ENCODE assay signal across 16 mouse cellular contexts in genomic region chr19:6408749-6409148, GRCm38 (mm10). TPM values are rescaled to one million over a fixed set of nuclear protein-coding genes. Genes with fewer than 3 reads are reported as not detected.
A peak's percentile ranks its signal among the peaks of the same experiment; 100 is the strongest.
DNase-seq lines count a peak whose midpoint lies in the region; ATAC-seq and TF ChIP-seq lines count a peak whose summit lies in the region.
"Had no signal": no experiment of that assay in that cellular context is flagged by ENCODE, and none has a peak within 500 bp of the region (broad histone marks: within the 10 kb centered on the region; RNA-seq: fewer than 3 reads in every experiment).

No protein-coding gene starts in this region.

- peak; percentile 33 to 44 for DNase-seq in heart, adult 9 months (ENCODE audit: low spot score in 2 of 2)
- DNase-seq in MEL (ENCODE audit: low read depth, low spot score) = peak; percentile 40
- DNase-seq in thymus, postnatal 36 days = no peak
- DNase-seq: forebrain, postnatal 0 days; kidney, adult 18-20 months; lung, postnatal 10 days; midbrain, embryonic 14.5 days; thymus, adult 18-20 months had no signal

- H3K79me2 ChIP-seq in MEL (ENCODE audit: control insufficient read depth, insufficient read depth, low read length, poor library complexity) = no peaks in the 10 kb centered on the region

- no peak for TF ChIP-seq CTCF in MEL (IDR thresholded peaks at IDR 0.05 in 2 of 3, conservative IDR thresholded peaks at IDR 0.05 in 1 of 3; ENCODE audit: control insufficient read depth in 1 of 3, insufficient read depth in 1 of 3, low read depth in 2 of 3, low read length in 3 of 3, poor library complexity in 1 of 3, severe bottlenecking in 1 of 3)

- H3K4me1 ChIP-seq in heart, embryonic 12.5 days (replicated peaks) = no peaks in the 10 kb centered on the region
- H3K4me1 ChIP-seq in liver, embryonic 16.5 days (ENCODE audit: control insufficient read depth, low read depth, low read length) = no peaks in the 10 kb centered on the region
- peaks cover 18% of the 10 kb centered on the region; the same call in 1 of the 2 replicates for H3K4me1 ChIP-seq in liver, embryonic 12.5 days
- peaks cover 0 to 4% of the 10 kb centered on the region in 2 experiments; a peak in 1 of 4 replicates for H3K4me1 ChIP-seq in MEL (ENCODE audit: control insufficient read depth in 1 of 2, insufficient read depth in 2 of 2, low read length in 2 of 2)
- H3K4me1 ChIP-seq: liver, embryonic 15.5 days; stomach, embryonic 15.5 days had no signal

- ATAC-seq in heart, embryonic 12.5 days (ENCODE audit: insufficient number of reproducible peaks, low FRiP score) = no peak
- 0 out of 2 replicates have a peak, but pooled peaks have one; percentile 9 for ATAC-seq in liver, embryonic 16.5 days (ENCODE audit: low read depth)
- no peak for ATAC-seq in liver, embryonic 12.5 days
- no peak for ATAC-seq in megakaryocyte, adult 5-6 weeks (ENCODE audit: poor library complexity, severe bottlenecking)
- ATAC-seq: forebrain, postnatal 0 days had no signal

- no peak for TF ChIP-seq EP300 in MEL (IDR thresholded peaks at IDR 0.05; ENCODE audit: low read depth in 1 of 2, low read length in 2 of 2)

- H3K9ac ChIP-seq in heart, embryonic 12.5 days = no peak overlapping the region
- H3K9ac ChIP-seq in liver, embryonic 16.5 days (ENCODE audit: low read depth, low read length) = no peak overlapping the region
- H3K9ac ChIP-seq in liver, embryonic 12.5 days = no peak overlapping the region
- no peak overlapping the region for H3K9ac ChIP-seq in MEL (ENCODE audit: control insufficient read depth, low read depth, low read length, poor library complexity, severe bottlenecking)
- H3K9ac ChIP-seq: forebrain, postnatal 0 days; liver, embryonic 15.5 days; stomach, embryonic 15.5 days had no signal

- H3K27me3 ChIP-seq in heart, embryonic 12.5 days (replicated peaks) = peaks cover 10% of the 10 kb centered on the region; the same call in 1 of the 2 replicates
- H3K27me3 ChIP-seq in liver, embryonic 16.5 days (ENCODE audit: control insufficient read depth, insufficient read depth, low read depth, low read length) = no peaks in the 10 kb centered on the region
- H3K27me3 ChIP-seq in liver, embryonic 12.5 days (replicated peaks) = no peaks in the 10 kb centered on the region
- H3K27me3 ChIP-seq in MEL (ENCODE audit: control insufficient read depth in 1 of 2, insufficient read depth in 2 of 2, low read length in 2 of 2) = no peaks in the 10 kb centered on the region
- H3K27me3 ChIP-seq: liver, embryonic 15.5 days had no signal

- no peak overlapping the region for H3K4me2 ChIP-seq in heart, embryonic 12.5 days
- no peak overlapping the region for H3K4me2 ChIP-seq in liver, embryonic 16.5 days (ENCODE audit: low read depth, low read length)
- no peak overlapping the region for H3K4me2 ChIP-seq in liver, embryonic 12.5 days
- H3K4me2 ChIP-seq: liver, embryonic 15.5 days; stomach, embryonic 15.5 days had no signal

- no peak for TF ChIP-seq POLR2A in MEL (IDR thresholded peaks at IDR 0.05; ENCODE audit: control insufficient read depth in 1 of 2, insufficient read depth in 1 of 2, low read depth in 1 of 2, low read length in 2 of 2, poor library complexity in 1 of 2)

- H3K9me3 ChIP-seq in heart, embryonic 12.5 days (replicated peaks) = no peaks in the 10 kb centered on the region
- no peaks in the 10 kb centered on the region for H3K9me3 ChIP-seq in liver, embryonic 16.5 days (replicated peaks; ENCODE audit: control insufficient read depth, low read length)
- no peaks in the 10 kb centered on the region for H3K9me3 ChIP-seq in liver, embryonic 12.5 days (replicated peaks)
- H3K9me3 ChIP-seq in MEL (replicated peaks; ENCODE audit: insufficient read depth, low read length) = no peaks in the 10 kb centered on the region
- H3K9me3 ChIP-seq: liver, embryonic 15.5 days; stomach, embryonic 15.5 days had no signal

- H3K36me3 ChIP-seq in heart, embryonic 12.5 days = no peaks in the 10 kb centered on the region
- H3K36me3 ChIP-seq in liver, embryonic 16.5 days (ENCODE audit: control insufficient read depth, insufficient read depth) = no peaks in the 10 kb centered on the region
- peaks cover 31% of the 10 kb centered on the region for H3K36me3 ChIP-seq in liver, embryonic 12.5 days
- H3K36me3 ChIP-seq in MEL (ENCODE audit: control insufficient read depth in 1 of 2, insufficient read depth in 2 of 2, low read length in 2 of 2) = peaks cover 4 to 7% of the 10 kb centered on the region in 2 experiments
- H3K36me3 ChIP-seq: stomach, embryonic 15.5 days had no signal

- H3K4me3 ChIP-seq in heart, embryonic 12.5 days = no peak overlapping the region
- H3K4me3 ChIP-seq in liver, embryonic 16.5 days (ENCODE audit: low read depth, low read length) = no peak overlapping the region
- no peak overlapping the region for H3K4me3 ChIP-seq in liver, embryonic 12.5 days
- no peak overlapping the region for H3K4me3 ChIP-seq in MEL (ENCODE audit: control insufficient read depth in 1 of 2, insufficient read depth in 1 of 2, low read depth in 2 of 2, low read length in 2 of 2)
- H3K4me3 ChIP-seq: liver, embryonic 15.5 days; myocyte; stomach, embryonic 15.5 days had no signal

- 74% methylated on average over 8 of the region's 8 CpGs for WGBS in heart, embryonic 12.5 days
- WGBS in liver, embryonic 16.5 days (ENCODE audit: insufficient replicate concordance) = 62% methylated on average over 8 of the region's 8 CpGs
- 56% methylated on average over 8 of the region's 8 CpGs for WGBS in liver, embryonic 12.5 days (ENCODE audit: insufficient replicate concordance)

- H3K27ac ChIP-seq in heart, embryonic 12.5 days (ENCODE audit: poor library complexity, severe bottlenecking) = no peak overlapping the region
- no peak overlapping the region for H3K27ac ChIP-seq in liver, embryonic 16.5 days (ENCODE audit: low read length)
- no peak overlapping the region for H3K27ac ChIP-seq in liver, embryonic 12.5 days
- no peak overlapping the region for H3K27ac ChIP-seq in MEL (ENCODE audit: control insufficient read depth, low read depth, low read length)
- H3K27ac ChIP-seq: liver, embryonic 15.5 days; stomach, embryonic 15.5 days had no signal

- TF ChIP-seq RAD21 in MEL (IDR thresholded peaks at IDR 0.05; ENCODE audit: low read depth, low read length) = no peak

TF ChIP-seq in MEL, 35 proteins besides CTCF, POLR2A, EP300 and RAD21:
- TF ChIP-seq SMC3 (IDR thresholded peaks at IDR 0.05; ENCODE audit: low read depth, low read length) (no peak), TBP (IDR thresholded peaks at IDR 0.05; ENCODE audit: low read depth, low read length) (no peak), KAT2A (conservative IDR thresholded peaks at IDR 0.05; ENCODE audit: low read depth, low read length) (no peak), NRF1 (IDR thresholded peaks at IDR 0.05; ENCODE audit: insufficient read depth, low read depth, low read length, poor library complexity, severe bottlenecking) (no peak)
TF ChIP-seq in MEL: peak in this region for 0.

RNA-seq across cellular contexts. Expression of gene Rasgrp2, which starts 9.6 kb away (rescaled TPM):
- polyA plus RNA-seq in heart, embryonic 12.5 days (2016; fragmentation: Nextera tagmentation; extraction: Ambion mirVana) = 43.8 and 45.8 TPM in 2 replicates
- 78.8 and 81.7 TPM in 2 replicates for polyA plus RNA-seq in liver, embryonic 16.5 days (2015; fragmentation: Nextera tagmentation; extraction: Ambion mirVana)
- polyA plus RNA-seq in liver, embryonic 12.5 days (2016; fragmentation: Nextera tagmentation; extraction: Ambion mirVana) = 97.8 and 106 TPM in 2 replicates
- total RNA-seq in MEL (2012; rRNA removed) = 176 TPM in 2 replicates
- polyA plus RNA-seq in MEL (2012; ENCODE audit: insufficient read depth in 1 of 2, insufficient read length in 2 of 2, low read depth in 1 of 2, low replicate concordance in 2 of 2, missing spikeins in 1 of 2) = 100 to 1,000 TPM in 1 of 2 experiments, not detected in 1; 233 TPM
- 213 and 232 TPM in 2 replicates for total RNA-seq in megakaryocyte, adult 5-6 weeks (2015)
- total RNA-seq in megakaryocyte, adult 5-6 weeks (2017) = 195 and 214 TPM in 2 replicates

RNA-seq across cellular contexts. Expression of gene Nrxn2, which starts 9.8 kb away (rescaled TPM):
- polyA plus RNA-seq in heart, embryonic 12.5 days (2016; fragmentation: Nextera tagmentation; extraction: Ambion mirVana) = 0.26 and 0.52 TPM in 2 replicates
- polyA plus RNA-seq in liver, embryonic 16.5 days (2015; fragmentation: Nextera tagmentation; extraction: Ambion mirVana) = 0.39 and 0.50 TPM in 2 replicates
- polyA plus RNA-seq in liver, embryonic 12.5 days (2016; fragmentation: Nextera tagmentation; extraction: Ambion mirVana) = 0.83 and 0.85 TPM in 2 replicates
- total RNA-seq in MEL (2012; rRNA removed) = 0.07 and 0.39 TPM in 2 replicates
- under 1 TPM in 1 of 2 experiments, not detected in 1; 0.42 TPM for polyA plus RNA-seq in MEL (2012; ENCODE audit: insufficient read depth in 1 of 2, insufficient read length in 2 of 2, low read depth in 1 of 2, low replicate concordance in 2 of 2, missing spikeins in 1 of 2)
- total RNA-seq in megakaryocyte, adult 5-6 weeks (2015) = 0.21 TPM in 1 of 2 replicates, not detected in the other
- not detected in 2 replicates for total RNA-seq in megakaryocyte, adult 5-6 weeks (2017)
- total RNA-seq: megakaryocyte progenitor cell, adult 5-6 weeks had no signal

RNA-seq across cellular contexts. Expression of gene Pygm, which starts 24.6 kb away (rescaled TPM):
- 224 and 234 TPM in 2 replicates for polyA plus RNA-seq in heart, embryonic 12.5 days (2016; fragmentation: Nextera tagmentation; extraction: Ambion mirVana)
- polyA plus RNA-seq in liver, embryonic 16.5 days (2015; fragmentation: Nextera tagmentation; extraction: Ambion mirVana) = 5.8 and 11.2 TPM in 2 replicates
- 2.6 and 2.7 TPM in 2 replicates for polyA plus RNA-seq in liver, embryonic 12.5 days (2016; fragmentation: Nextera tagmentation; extraction: Ambion mirVana)
- total RNA-seq in MEL (2012; rRNA removed) = 0.62 and 0.73 TPM in 2 replicates
- polyA plus RNA-seq in MEL (2012; ENCODE audit: insufficient read depth in 1 of 2, insufficient read length in 2 of 2, low read depth in 1 of 2, low replicate concordance in 2 of 2, missing spikeins in 1 of 2) = 1 to 10 TPM in 1 of 2 experiments, not detected in 1; 3.3 TPM
- 0.80 and 3.2 TPM in 2 replicates for total RNA-seq in megakaryocyte, adult 5-6 weeks (2015)
- total RNA-seq in megakaryocyte, adult 5-6 weeks (2017) = 0.11 and 0.12 TPM in 2 replicates

RNA-seq across cellular contexts. Expression of gene Sf1, which starts 45.3 kb away (rescaled TPM):
- polyA plus RNA-seq in heart, embryonic 12.5 days (2016; fragmentation: Nextera tagmentation; extraction: Ambion mirVana) = 127 and 130 TPM in 2 replicates
- polyA plus RNA-seq in liver, embryonic 16.5 days (2015; fragmentation: Nextera tagmentation; extraction: Ambion mirVana) = 52.1 and 58.4 TPM in 2 replicates
- polyA plus RNA-seq in liver, embryonic 12.5 days (2016; fragmentation: Nextera tagmentation; extraction: Ambion mirVana) = 115 and 119 TPM in 2 replicates
- 65.7 and 71.9 TPM in 2 replicates for total RNA-seq in MEL (2012; rRNA removed)
- 100 to 1,000 TPM; 211 to 245 TPM for polyA plus RNA-seq in MEL (2012; ENCODE audit: insufficient read depth in 1 of 2, insufficient read length in 2 of 2, low read depth in 1 of 2, low replicate concordance in 2 of 2, missing spikeins in 1 of 2)
- 164 and 205 TPM in 2 replicates for total RNA-seq in megakaryocyte, adult 5-6 weeks (2015)
- 179 and 212 TPM in 2 replicates for total RNA-seq in megakaryocyte, adult 5-6 weeks (2017)

Comparison
In these comparisons a context has a peak if more than half of its experiments do, and no peak if none do; other contexts are left out.
1. DNase-seq: peak in heart, adult 9 months (2 of 2) and MEL (single experiment); none in thymus, postnatal 36 days (0 of 2).
2. RNA of gene Pygm, which starts 24.6 kb away (polyA plus RNA-seq): 224 to 234 TPM in heart, embryonic 12.5 days; 5.8 to 11.2 TPM in liver, embryonic 16.5 days, 3.3 TPM in MEL and 2.6 to 2.7 TPM in liver, embryonic 12.5 days; every median in the first group is over 10 times any median in the second.